Mouse (Mus musculus) lung, embryonic 14.5 days (tissue): ENCODE measurements around the gene Gp6. TPM values are rescaled to one million over a fixed set of nuclear protein-coding genes. Genes with fewer than 3 reads are reported as not detected.

ENCODE experiments used
- ATAC-seq: fragments of 200-750 bp; cut with Nextera tagmentation; 2 replicates; pipeline ENCODE4 v1.8.0; 2017; ENCODE audit warnings: mild to moderate bottlenecking, moderate TSS enrichment, moderate library complexity; ENCODE audit not compliant: insufficient read depth
- DNase-seq: peaks from one replicate; pipeline ENCODE4 v3.0.0-alpha.2; 2015
- H3K27ac ChIP-seq: fragments of 300-500 bp; sonication (generic); 2 replicates; pipeline ENCODE4 v1.5.1; 2014; ENCODE audit warnings: low read depth, mild to moderate bottlenecking, moderate library complexity
- H3K27me3 ChIP-seq: fragments of 300-500 bp; sonication (generic); 2 replicates; pipeline ENCODE4 v1.6.1; 2014; ENCODE audit warnings: low read length, control low read depth; ENCODE audit not compliant: insufficient read depth
- H3K36me3 ChIP-seq: fragments of 300-500 bp; sonication (generic); 2 replicates; pipeline ENCODE4 v1.6.1; 2014; ENCODE audit warnings: control low read depth; ENCODE audit not compliant: insufficient read depth
- H3K4me1 ChIP-seq: fragments of 300-500 bp; sonication (generic); 2 replicates; pipeline ENCODE4 v1.6.1; 2014; ENCODE audit warnings: antibody characterized with exemption, control low read depth; ENCODE audit not compliant: insufficient read depth
- H3K4me2 ChIP-seq: fragments of 300-500 bp; sonication (generic); 2 replicates; pipeline ENCODE4 v1.6.1; 2014; ENCODE audit warnings: mild to moderate bottlenecking
- H3K4me3 ChIP-seq: fragments of 300-500 bp; sonication (generic); 2 replicates; pipeline ENCODE4 v1.5.1; 2014; ENCODE audit warnings: low read depth, low read length
- H3K9ac ChIP-seq: fragments of 300-500 bp; sonication (generic); 2 replicates; pipeline ENCODE4 v1.6.1; 2014
- H3K9me3 ChIP-seq: fragments of 300-500 bp; sonication (generic); 2 replicates; pipeline ENCODE4 v1.6.1; 2016; ENCODE audit warnings: low read depth, low read length, control low read depth
- CTCF ChIP-seq: IDR thresholded peaks from 2 replicates; pipeline ENCODE4 v1.5.1; 2016; ENCODE audit warnings: antibody characterized with exemption, low read depth
- WGBS: fragments of 180-500 bp; shearing (Covaris S2); extraction: QIAGEN DNeasy Blood & Tissue Kit; methylation state at CpG from one replicate; pipeline ENCODE4 v1.1.7; 2014; 5-methylcytosine and 5-hydroxymethylcytosine counted together
- polyA plus RNA-seq: library from polyadenylated mRNA; unstranded; fragments of >200 nt; fragmentation: Nextera tagmentation; extraction: Ambion mirVana; gene quantifications from 2 replicates; pipeline ENCODE4 v1.2.1, GENCODE M21; 2014

Gp6 gene
- polyA plus RNA-seq = 0.39 and 0.97 TPM in 2 replicates

DNA sequence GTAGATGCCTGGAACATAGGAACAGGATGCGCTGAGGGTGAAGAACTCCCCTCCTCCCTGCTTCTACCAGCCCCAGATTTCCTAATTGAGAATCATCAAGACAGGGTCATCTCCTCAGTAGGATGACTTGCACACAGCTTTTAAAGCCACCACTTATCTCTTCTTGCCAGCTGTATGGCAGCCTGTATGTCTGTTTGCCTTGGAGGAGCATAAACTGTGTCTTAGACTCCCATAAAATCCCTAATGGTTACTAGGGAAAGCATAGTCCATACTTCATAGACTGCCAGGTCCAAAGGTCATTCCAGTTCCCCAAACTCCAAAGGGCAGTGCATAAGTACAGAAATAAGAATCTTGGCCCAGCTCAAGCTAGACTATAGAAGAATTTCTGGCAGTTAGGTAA, at the start of gene Gp6:
Gene Gp6, minus strand, starts transcription at position 15 of the 400 bp plus-strand sequence.
- H3K9me3 ChIP-seq = no peaks in the 10 kb centered on the region
- no peaks in the 10 kb centered on the region for H3K36me3 ChIP-seq
- WGBS = 84% methylated on average over 1 of the region's 1 CpGs
- ATAC-seq (no peak), DNase-seq (no peak)
- H3K4me2 ChIP-seq = no peak within 1 kb of the TSS
- no peaks in the 10 kb centered on the region for H3K27me3 ChIP-seq
- H3K9ac ChIP-seq = no peak within 1 kb of the TSS
- no peak for TF ChIP-seq CTCF
- no peak within 1 kb of the TSS for H3K27ac ChIP-seq
- H3K4me3 ChIP-seq = no peak within 1 kb of the TSS
- H3K4me1 ChIP-seq = no peaks in the 10 kb centered on the region

- DNase-seq = no peak
- no peaks in the 10 kb centered on the region for H3K27me3 ChIP-seq
- peak; percentile 37 for TF ChIP-seq CTCF
- no peak overlapping the region for H3K4me2 ChIP-seq
- WGBS = 0% methylated on average over 1 of the region's 1 CpGs
- H3K36me3 ChIP-seq = peaks cover 21% of the 10 kb centered on the region
- no peaks in the 10 kb centered on the region for H3K9me3 ChIP-seq
- H3K9ac ChIP-seq = no peak overlapping the region
- no peaks in the 10 kb centered on the region for H3K4me1 ChIP-seq
- H3K27ac ChIP-seq = no peak overlapping the region
- ATAC-seq = no peak
- no peak overlapping the region for H3K4me3 ChIP-seq
Measured at GRCm38 (mm10) chr7:4447138-4447537, 49.6 kb upstream of the Gp6 start.

DNA sequence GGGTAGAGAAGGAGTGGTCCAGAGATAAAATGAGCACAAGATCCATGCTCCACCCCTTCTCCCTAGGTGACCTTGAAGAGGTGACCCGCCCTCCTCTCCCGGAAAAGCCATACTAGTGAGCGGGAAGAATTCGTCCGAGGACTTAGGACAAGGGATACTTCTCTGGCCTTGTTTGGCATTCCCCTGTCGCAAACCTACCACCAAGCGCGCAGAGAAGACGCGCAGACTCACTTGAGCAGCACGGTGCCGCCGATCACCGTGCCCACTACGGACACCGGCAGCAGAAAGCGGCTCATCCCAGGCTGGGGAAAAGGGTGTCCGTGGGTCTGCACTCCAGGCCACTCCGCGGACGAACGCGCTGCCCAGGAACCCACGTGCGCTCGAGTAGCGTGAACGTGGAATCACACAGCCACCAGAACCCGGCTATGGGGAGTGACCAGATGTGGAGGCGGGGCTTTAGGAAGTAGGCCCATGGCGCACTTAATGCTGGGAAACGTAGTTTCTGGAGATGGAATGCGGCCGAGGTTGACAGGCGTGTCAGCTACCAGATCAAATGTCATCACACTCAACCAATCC, 47.8 kb upstream of the Gp6 start, which contains the start of gene Rdh13:
Gene Rdh13, minus strand, starts transcription at position 434 of the 576 bp plus-strand sequence.
- no peak; the same call in 1 of the 2 replicates for TF ChIP-seq CTCF
- peak within 1 kb of the TSS; percentile 64 for H3K4me2 ChIP-seq
- under 1% methylated on average over 35 of the region's 35 CpGs for WGBS

DNA sequence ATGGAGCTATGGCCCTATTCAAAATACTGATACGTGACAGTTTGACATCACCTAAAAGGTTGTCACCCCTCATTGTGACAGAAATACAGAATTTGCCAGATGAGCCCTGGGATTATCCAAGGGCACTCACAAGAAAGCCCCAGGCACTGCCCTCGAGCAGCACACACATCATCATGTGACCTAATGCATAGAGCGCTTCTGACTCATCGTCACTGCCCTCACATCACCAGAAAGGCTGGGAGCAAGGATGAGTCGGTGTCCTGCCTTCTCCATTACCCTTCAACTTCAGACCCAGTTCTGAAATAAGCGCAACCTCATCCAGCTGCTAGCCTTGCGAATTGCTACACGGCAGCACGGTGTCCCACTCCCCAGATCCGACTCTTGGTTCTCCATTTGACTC, 43.0 kb upstream of the Gp6 start:
- peaks cover 73% of the 10 kb centered on the region for H3K36me3 ChIP-seq
- no peaks in the 10 kb centered on the region for H3K27me3 ChIP-seq
- 90% methylated on average over 10 of the region's 10 CpGs for WGBS
- no peak for TF ChIP-seq CTCF
- H3K4me2 ChIP-seq = no peak overlapping the region
- H3K9me3 ChIP-seq = no peaks in the 10 kb centered on the region
- no peak overlapping the region for H3K27ac ChIP-seq
- H3K9ac ChIP-seq = no peak overlapping the region
- H3K4me3 ChIP-seq = no peak overlapping the region
- H3K4me1 ChIP-seq = no peaks in the 10 kb centered on the region
- ATAC-seq = no peak
- no peak for DNase-seq

More for the DNA sequence above, 47.8 kb upstream of the Gp6 start, which contains the start of gene Rdh13:
- Histone ChIP-seq H3K4me3 (peak within 1 kb of the TSS; percentile 71), H3K9ac (peak within 1 kb of the TSS; percentile 71), H3K9me3 (no peaks in the 10 kb centered on the region), H3K36me3 (peaks cover 38% of the 10 kb centered on the region), H3K27ac (peak within 1 kb of the TSS; percentile 76), H3K27me3 (no peaks in the 10 kb centered on the region), H3K4me1 (no peaks in the 10 kb centered on the region)
- peak; percentile 96 for DNase-seq
- peak; percentile 98 for ATAC-seq

- H3K36me3 ChIP-seq = peaks cover 76% of the 10 kb centered on the region
- WGBS = 84% methylated on average over 2 of the region's 2 CpGs
- no peak for TF ChIP-seq CTCF
- H3K4me1 ChIP-seq = no peaks in the 10 kb centered on the region
- H3K9ac ChIP-seq = no peak overlapping the region
- no peaks in the 10 kb centered on the region for H3K27me3 ChIP-seq
- no peak overlapping the region for H3K27ac ChIP-seq
- no peak for ATAC-seq
- no peaks in the 10 kb centered on the region for H3K9me3 ChIP-seq
- no peak for DNase-seq
- H3K4me2 ChIP-seq = no peak overlapping the region
- no peak overlapping the region for H3K4me3 ChIP-seq
Measured at GRCm38 (mm10) chr7:4437721-4438120, 40.2 kb upstream of the Gp6 start.

DNA sequence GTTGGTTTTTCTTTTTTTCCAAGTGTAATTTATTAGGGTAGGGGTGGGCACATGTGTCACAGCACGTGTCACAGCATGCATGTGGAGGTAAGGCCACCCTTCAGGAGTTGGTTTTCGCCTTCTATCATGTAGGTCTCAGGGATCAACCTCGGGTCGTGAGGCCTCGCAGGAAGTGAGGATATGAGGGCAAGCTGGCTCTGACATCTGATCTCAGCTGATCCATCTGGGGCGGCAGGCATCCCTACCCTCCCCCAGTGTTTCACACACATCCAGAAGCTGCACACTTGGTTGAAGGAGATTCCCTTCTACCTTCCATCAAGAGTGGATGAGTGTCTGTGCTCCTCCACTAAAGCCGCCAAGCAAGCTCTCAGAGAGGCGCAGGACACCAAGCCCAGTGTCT, 34.5 kb upstream of the Gp6 start:
- H3K9ac ChIP-seq = no peak overlapping the region
- DNase-seq = no peak
- H3K4me3 ChIP-seq = no peak overlapping the region
- ATAC-seq = no peak
- no peaks in the 10 kb centered on the region for H3K4me1 ChIP-seq
- peaks cover 78% of the 10 kb centered on the region for H3K36me3 ChIP-seq
- no peak for TF ChIP-seq CTCF
- no peak overlapping the region for H3K4me2 ChIP-seq
- 87% methylated on average over 8 of the region's 8 CpGs for WGBS
- H3K9me3 ChIP-seq = no peaks in the 10 kb centered on the region
- no peaks in the 10 kb centered on the region for H3K27me3 ChIP-seq
- no peak overlapping the region for H3K27ac ChIP-seq

DNA sequence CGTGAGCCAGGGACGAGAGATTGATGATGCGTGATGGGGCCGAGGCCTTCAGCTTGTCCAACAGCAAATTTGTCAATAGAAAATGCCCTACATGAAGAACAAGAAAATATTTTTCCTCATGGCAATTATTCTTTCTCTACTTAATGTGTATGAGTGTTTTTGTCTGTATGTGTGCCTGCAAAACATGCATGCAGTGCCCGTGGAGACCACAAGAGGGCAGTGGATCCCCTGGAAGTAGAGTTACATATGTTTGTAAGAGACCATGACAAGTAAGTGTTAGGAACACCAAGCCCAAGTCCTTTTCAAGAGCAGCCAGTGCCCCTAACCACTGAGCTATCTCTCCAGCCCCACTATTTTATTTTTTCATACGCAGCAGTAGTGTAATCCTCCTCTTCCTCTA, 34.0 kb upstream of the Gp6 start:
- Histone ChIP-seq H3K4me3 (no peak overlapping the region), H3K4me2 (no peak overlapping the region), H3K4me1 (no peaks in the 10 kb centered on the region), H3K27ac (no peak overlapping the region), H3K27me3 (no peaks in the 10 kb centered on the region), H3K9ac (no peak overlapping the region), H3K36me3 (peaks cover 78% of the 10 kb centered on the region), H3K9me3 (no peaks in the 10 kb centered on the region)
- ATAC-seq (no peak), DNase-seq (peak; percentile 90)
- 70% methylated on average over 6 of the region's 6 CpGs for WGBS
- peak; percentile 92 for TF ChIP-seq CTCF
